Mouse (Mus musculus): ENCODE results near the gene Gm6169.

GRCm38 (mm10) chr13:97070931-97071625 lies 28.0 kb downstream of the Gm6169 start:
- TF ChIP-seq CTCF (IDR thresholded peaks at IDR 0.05; ENCODE audit: low read depth) (no peak), EP300 (IDR thresholded peaks at IDR 0.05; ENCODE audit: low read depth) (no peak)
